Mouse (Mus musculus): Measurements from ENCODE around the gene Grtp1.

DNA sequence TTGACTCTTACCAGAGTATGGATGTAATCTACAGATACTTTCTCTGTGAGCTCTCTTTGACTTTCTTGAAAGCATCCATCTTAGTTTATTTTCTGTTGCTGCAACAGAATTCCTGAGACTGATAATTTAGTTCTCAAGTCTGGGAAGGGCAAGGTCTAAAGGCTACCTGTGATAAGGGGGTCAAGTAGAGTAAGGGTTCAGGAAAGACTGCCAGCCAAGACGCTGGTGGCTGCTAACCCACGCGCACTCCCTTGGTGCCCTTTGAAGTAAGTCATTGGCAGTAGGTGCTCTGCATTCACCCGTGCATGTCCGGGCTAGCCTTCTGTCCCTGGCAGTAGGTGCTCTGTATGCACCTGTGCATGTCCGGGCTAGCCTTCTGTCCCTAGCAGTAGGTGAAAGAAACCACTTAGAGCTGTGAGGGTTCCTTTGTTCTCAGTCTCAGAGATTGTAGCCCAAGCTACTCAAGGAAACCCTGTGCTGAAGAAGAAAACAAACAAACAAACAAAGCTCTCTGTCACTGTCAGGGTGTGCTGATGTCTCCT lies 60.7 kb downstream of the Grtp1 start:
- TF ChIP-seq CTCF (IDR thresholded peaks at IDR 0.05; ENCODE audit: low read depth) (no peak), EP300 (IDR thresholded peaks at IDR 0.05; ENCODE audit: low read depth) (no peak)
